In the genomic region with DNA sequence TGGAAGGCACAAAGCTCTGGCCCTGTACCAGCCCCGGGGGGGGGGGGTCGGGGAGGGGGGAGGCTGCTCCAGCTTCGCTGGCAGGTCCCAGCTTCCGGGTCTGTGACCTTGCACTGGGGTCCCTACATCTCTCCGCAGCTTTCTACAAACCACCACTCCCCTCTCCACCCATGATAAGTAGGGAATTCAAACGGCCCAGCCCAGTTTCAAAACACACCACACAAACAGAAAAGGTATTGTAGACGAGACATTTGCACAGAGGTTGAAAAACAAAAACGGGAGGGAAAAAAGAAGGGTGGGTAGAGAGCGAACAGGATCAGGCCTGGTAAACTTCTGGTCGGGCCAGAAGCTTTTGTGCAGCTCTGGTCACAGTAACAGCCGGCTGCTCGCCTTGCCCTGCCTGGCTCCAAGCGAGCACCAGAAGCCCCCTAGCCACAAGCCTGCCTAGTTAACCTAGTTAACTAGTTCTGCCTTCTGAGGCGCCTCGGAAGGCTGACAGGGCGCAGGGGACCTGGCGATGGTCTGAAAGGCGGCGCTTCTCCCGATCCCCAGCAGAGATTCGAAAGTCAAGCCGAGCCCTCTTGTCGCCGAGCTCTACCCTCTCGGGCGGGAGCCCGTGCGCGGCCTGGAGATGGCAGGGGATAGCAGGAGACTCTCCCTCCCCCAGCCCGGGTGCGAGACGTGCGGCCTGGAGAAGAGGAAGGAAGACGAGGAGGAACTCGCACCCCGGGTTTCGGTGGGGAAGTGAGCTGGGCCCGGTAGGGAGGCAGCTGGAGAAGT, we compare ENCODE assay signal across 8 mouse cellular contexts. TPM values are rescaled to one million over a fixed set of nuclear protein-coding genes. Genes with fewer than 3 reads are reported as not detected.
A peak's percentile ranks its signal among the peaks of the same experiment; 100 is the strongest.
DNase-seq lines count a peak whose midpoint lies in the region; ATAC-seq and TF ChIP-seq lines count a peak whose summit lies in the region.

No protein-coding gene starts in this region.

- peak overlapping the region; percentile 93 for H3K4me2 ChIP-seq in kidney, embryonic 16.5 days (replicated peaks; ENCODE audit: low read depth, low read length)
- H3K4me2 ChIP-seq in lung, embryonic 15.5 days, result peak overlapping the region; percentile 95
- peak overlapping the region; percentile 96 for H3K4me2 ChIP-seq in neural tube, embryonic 15.5 days

- no peak for TF ChIP-seq CTCF in MEL (IDR thresholded peaks at IDR 0.05 in 2 of 3, conservative IDR thresholded peaks at IDR 0.05 in 1 of 3; ENCODE audit: control insufficient read depth in 1 of 3, insufficient read depth in 1 of 3, low read depth in 2 of 3, low read length in 3 of 3, poor library complexity in 1 of 3, severe bottlenecking in 1 of 3)

- peak overlapping the region; percentile 95 for H3K27ac ChIP-seq in MEL (ENCODE audit: control insufficient read depth, low read depth, low read length)
- peak overlapping the region; percentile 93 for H3K27ac ChIP-seq in heart, embryonic 10.5 days
- peak overlapping the region; percentile 71 for H3K27ac ChIP-seq in kidney, embryonic 16.5 days (ENCODE audit: low read length)
- peak overlapping the region; percentile 81 for H3K27ac ChIP-seq in lung, embryonic 15.5 days
- H3K27ac ChIP-seq in neural tube, embryonic 15.5 days (replicated peaks), result peak overlapping the region; percentile 43; the same call in 1 of the 2 replicates

- H3K27me3 ChIP-seq in MEL (ENCODE audit: control insufficient read depth in 1 of 2, insufficient read depth in 2 of 2, low read length in 2 of 2), result no peaks in the 10 kb centered on the region
- H3K27me3 ChIP-seq in heart, embryonic 10.5 days (ENCODE audit: insufficient read depth, poor library complexity, severe bottlenecking), result no peaks in the 10 kb centered on the region
- H3K27me3 ChIP-seq in kidney, embryonic 16.5 days (ENCODE audit: insufficient read depth, low read length), result no peaks in the 10 kb centered on the region
- no peaks in the 10 kb centered on the region for H3K27me3 ChIP-seq in lung, embryonic 15.5 days
- 0 out of 2 replicates have a peak, but pooled peaks cover 5% of the 10 kb centered on the region for H3K27me3 ChIP-seq in neural tube, embryonic 15.5 days (replicated peaks)

- peak in 1 of 2 experiments; percentile 62; a peak in 2 of 4 replicates for TF ChIP-seq POLR2A in MEL (IDR thresholded peaks at IDR 0.05; ENCODE audit: control insufficient read depth in 1 of 2, insufficient read depth in 1 of 2, low read depth in 1 of 2, low read length in 2 of 2, poor library complexity in 1 of 2)

- H3K36me3 ChIP-seq in MEL (ENCODE audit: control insufficient read depth in 1 of 2, insufficient read depth in 2 of 2, low read length in 2 of 2), result peaks cover 5 to 44% of the 10 kb centered on the region in 2 experiments
- no peaks in the 10 kb centered on the region for H3K36me3 ChIP-seq in heart, embryonic 10.5 days
- no peaks in the 10 kb centered on the region for H3K36me3 ChIP-seq in kidney, embryonic 16.5 days (ENCODE audit: insufficient read depth, low read length)
- no peaks in the 10 kb centered on the region for H3K36me3 ChIP-seq in lung, embryonic 15.5 days
- H3K36me3 ChIP-seq in neural tube, embryonic 15.5 days, result no peaks in the 10 kb centered on the region

- ATAC-seq in kidney, embryonic 16.5 days (ENCODE audit: low FRiP score, low TSS enrichment), result peak; percentile 59
- ATAC-seq in lung, embryonic 15.5 days (ENCODE audit: borderline replicate concordance, extremely low read depth, low FRiP score, low TSS enrichment), result peak; percentile 70
- peak; percentile 25; the same call in 1 of the 2 replicates for ATAC-seq in neural tube, embryonic 15.5 days (ENCODE audit: low FRiP score)

- peak overlapping the region; percentile 83 to 91 for H3K4me3 ChIP-seq in MEL (ENCODE audit: control insufficient read depth in 1 of 2, insufficient read depth in 1 of 2, low read depth in 2 of 2, low read length in 2 of 2)
- peak overlapping the region; percentile 78 for H3K4me3 ChIP-seq in heart, embryonic 10.5 days
- H3K4me3 ChIP-seq in kidney, embryonic 16.5 days (ENCODE audit: low read length), result peak overlapping the region; percentile 70
- peak overlapping the region; percentile 59 for H3K4me3 ChIP-seq in lung, embryonic 15.5 days
- H3K4me3 ChIP-seq in neural tube, embryonic 15.5 days (replicated peaks), result peak overlapping the region; percentile 45

- peak overlapping the region; percentile 97 for H3K9ac ChIP-seq in MEL (ENCODE audit: control insufficient read depth, low read depth, low read length, poor library complexity, severe bottlenecking)
- H3K9ac ChIP-seq in kidney, embryonic 16.5 days (replicated peaks; ENCODE audit: low read length), result peak overlapping the region; percentile 85
- peak overlapping the region; percentile 74 for H3K9ac ChIP-seq in lung, embryonic 15.5 days
- peak overlapping the region; percentile 42 for H3K9ac ChIP-seq in neural tube, embryonic 15.5 days (replicated peaks)

- DNase-seq in A20 (ENCODE audit: low read depth, low spot score) (peak; percentile 80), MEL (ENCODE audit: low read depth, low spot score) (peak; percentile 80)
- DNase-seq in embryo, embryonic 9.5 days (ENCODE audit: extremely low spot score), result peak; percentile 75
- no peak for DNase-seq in heart, embryonic 10.5 days (ENCODE audit: low spot score)
- peak; percentile 76 for DNase-seq in thymus, postnatal 4 days

- peaks cover 19 to 39% of the 10 kb centered on the region in 2 experiments for H3K4me1 ChIP-seq in MEL (ENCODE audit: control insufficient read depth in 1 of 2, insufficient read depth in 2 of 2, low read length in 2 of 2)
- H3K4me1 ChIP-seq in heart, embryonic 10.5 days, result peaks cover 39% of the 10 kb centered on the region
- H3K4me1 ChIP-seq in kidney, embryonic 16.5 days (ENCODE audit: insufficient read depth, low read length), result peaks cover 49% of the 10 kb centered on the region
- peaks cover 32% of the 10 kb centered on the region for H3K4me1 ChIP-seq in lung, embryonic 15.5 days
- H3K4me1 ChIP-seq in neural tube, embryonic 15.5 days, result peaks cover 28% of the 10 kb centered on the region

- peak in 1 of 2 experiments; percentile 74; a peak in 2 of 4 replicates for TF ChIP-seq EP300 in MEL (IDR thresholded peaks at IDR 0.05; ENCODE audit: low read depth in 1 of 2, low read length in 2 of 2)

- WGBS in heart, embryonic 10.5 days, result under 1% methylated on average over 38 of the region's 38 CpGs
- under 1% methylated on average over 35 of the region's 38 CpGs for WGBS in kidney, embryonic 16.5 days
- 1% methylated on average over 38 of the region's 38 CpGs for WGBS in lung, embryonic 15.5 days
- WGBS in neural tube, embryonic 15.5 days, result 3% methylated on average over 36 of the region's 38 CpGs

- peaks cover 57% of the 10 kb centered on the region for H3K79me2 ChIP-seq in MEL (ENCODE audit: control insufficient read depth, insufficient read depth, low read length, poor library complexity)

- no peaks in the 10 kb centered on the region for H3K9me3 ChIP-seq in MEL (replicated peaks; ENCODE audit: insufficient read depth, low read length)
- H3K9me3 ChIP-seq in heart, embryonic 10.5 days, result no peaks in the 10 kb centered on the region
- no peaks in the 10 kb centered on the region for H3K9me3 ChIP-seq in kidney, embryonic 16.5 days (ENCODE audit: low read length)
- H3K9me3 ChIP-seq in lung, embryonic 15.5 days, result no peaks in the 10 kb centered on the region
- H3K9me3 ChIP-seq in neural tube, embryonic 15.5 days (replicated peaks), result no peaks in the 10 kb centered on the region

- no peak for TF ChIP-seq RAD21 in MEL (IDR thresholded peaks at IDR 0.05; ENCODE audit: low read depth, low read length)

TF ChIP-seq in MEL, 35 proteins besides CTCF, POLR2A, EP300 and RAD21 (continues in another document):
- TF ChIP-seq USF2 (IDR thresholded peaks at IDR 0.05; ENCODE audit: borderline replicate concordance in 1 of 2, insufficient read depth in 1 of 2, low read depth in 1 of 2, low read length in 2 of 2), result no peak
- no peak for TF ChIP-seq ZKSCAN1 (IDR thresholded peaks at IDR 0.05; ENCODE audit: low read depth, low read length)
- no peak for TF ChIP-seq NRF1 (IDR thresholded peaks at IDR 0.05; ENCODE audit: insufficient read depth, low read depth, low read length, poor library complexity, severe bottlenecking)
- TF ChIP-seq POLR2AphosphoS2 (IDR thresholded peaks at IDR 0.05; ENCODE audit: low read length), result peak; percentile 74
- TF ChIP-seq MXI1 (IDR thresholded peaks at IDR 0.05; ENCODE audit: low read depth, low read length), result peak; percentile 47; the same call in 1 of the 2 replicates
- no peak for TF ChIP-seq ZC3H11A (IDR thresholded peaks at IDR 0.05; ENCODE audit: low read depth, low read length)
- TF ChIP-seq MAX (IDR thresholded peaks at IDR 0.05; ENCODE audit: low read length), result no peak; the same call in 1 of the 2 replicates
- no peak for TF ChIP-seq TAL1 (IDR thresholded peaks at IDR 0.05; ENCODE audit: low read length)
- no peak for TF ChIP-seq BHLHE40 (IDR thresholded peaks at IDR 0.05; ENCODE audit: borderline replicate concordance, low read depth, low read length)
- peak; percentile 83 for TF ChIP-seq ELF1 (IDR thresholded peaks at IDR 0.05; ENCODE audit: low read depth, low read length)
- no peak for TF ChIP-seq JUND (IDR thresholded peaks at IDR 0.05; ENCODE audit: low read depth, low read length)
- peak; percentile 84 for TF ChIP-seq ZMIZ1 (IDR thresholded peaks at IDR 0.05; ENCODE audit: low read depth, low read length)
- TF ChIP-seq CHD2 (IDR thresholded peaks at IDR 0.05; ENCODE audit: low read length), result no peak
- peak; percentile 94; the same call in 1 of the 2 replicates for TF ChIP-seq UBTF (IDR thresholded peaks at IDR 0.05; ENCODE audit: borderline replicate concordance, insufficient read depth, low read depth, low read length)

RNA-seq across cellular contexts. Expression of gene Cmtm7, which starts 0.7 kb away (rescaled TPM):
- 290 and 352 TPM in 2 replicates for total RNA-seq in MEL (2012; rRNA removed)
- polyA plus RNA-seq in MEL (2012; ENCODE audit: insufficient read depth in 1 of 2, insufficient read length in 2 of 2, low read depth in 1 of 2, low replicate concordance in 2 of 2, missing spikeins in 1 of 2), result 100 to 1,000 TPM in 1 of 2 experiments, not detected in 1; 545 TPM
- polyA plus RNA-seq in heart, embryonic 10.5 days (2016; fragmentation: Nextera tagmentation; extraction: Ambion mirVana), result 143 and 145 TPM in 2 replicates
- 111 and 117 TPM in 2 replicates for polyA plus RNA-seq in kidney, embryonic 16.5 days (2015; fragmentation: Nextera tagmentation; extraction: Ambion mirVana)
- polyA plus RNA-seq in lung, embryonic 15.5 days (2015; fragmentation: Nextera tagmentation; extraction: Ambion mirVana), result 91.3 and 91.8 TPM in 2 replicates
- polyA plus RNA-seq in neural tube, embryonic 15.5 days (2015; fragmentation: Nextera tagmentation; extraction: Ambion mirVana), result 13.0 and 71.4 TPM in 2 replicates

RNA-seq across cellular contexts. Expression of gene Cmtm6, which starts 50.0 kb away (rescaled TPM):
- 17.6 and 21.0 TPM in 2 replicates for total RNA-seq in MEL (2012; rRNA removed)
- polyA plus RNA-seq in MEL (2012; ENCODE audit: insufficient read depth in 1 of 2, insufficient read length in 2 of 2, low read depth in 1 of 2, low replicate concordance in 2 of 2, missing spikeins in 1 of 2), result 10 to 100 TPM in 1 of 2 experiments, not detected in 1; 21.7 TPM
- polyA plus RNA-seq in heart, embryonic 10.5 days (2016; fragmentation: Nextera tagmentation; extraction: Ambion mirVana), result 39.4 and 47.3 TPM in 2 replicates
- 67.0 and 73.5 TPM in 2 replicates for polyA plus RNA-seq in kidney, embryonic 16.5 days (2015; fragmentation: Nextera tagmentation; extraction: Ambion mirVana)
- 60.1 and 66.5 TPM in 2 replicates for polyA plus RNA-seq in lung, embryonic 15.5 days (2015; fragmentation: Nextera tagmentation; extraction: Ambion mirVana)
- 17.9 and 29.2 TPM in 2 replicates for polyA plus RNA-seq in neural tube, embryonic 15.5 days (2015; fragmentation: Nextera tagmentation; extraction: Ambion mirVana)

Comparison
In these comparisons a context has a peak if more than half of its experiments do, and no peak if none do; other contexts are left out.
1. H3K27ac ChIP-seq: peak in every context shown above with its lines; median percentile 95 in MEL; 93 in heart, embryonic 10.5 days; 81 in lung, embryonic 15.5 days; 71 in kidney, embryonic 16.5 days; 43 in neural tube, embryonic 15.5 days.
2. H3K9ac ChIP-seq: peak in every context shown above with its lines; median percentile 97 in MEL; 85 in kidney, embryonic 16.5 days; 74 in lung, embryonic 15.5 days; 42 in neural tube, embryonic 15.5 days.